Mouse (Mus musculus) lung, adult 2 months (tissue): ENCODE data around the gene Tnnt2. TPM values are rescaled to one million over a fixed set of nuclear protein-coding genes. Genes with fewer than 3 reads are reported as not detected.

Source experiments
- DNase-seq: peaks from one replicate; pipeline ENCODE4 v3.0.0; 2022
- H3K4me1 ChIP-seq: fragments of 200-500 bp; 2 replicates; pipeline ENCODE4 v1.6.1; 2011; ENCODE audit warnings: low read length; ENCODE audit not compliant: control insufficient read depth, insufficient read depth
- H3K4me3 ChIP-seq: fragments of 200-500 bp; replicated peaks from 2 replicates; pipeline ENCODE3; 2011; ENCODE audit warnings: low read depth, mild to moderate bottlenecking, control low read depth, low read length; ENCODE audit errors: extremely low read depth
- CTCF ChIP-seq: fragments of 200-500 bp; IDR thresholded peaks from 2 replicates; pipeline ENCODE4 v1.5.1; 2011; ENCODE audit warnings: mild to moderate bottlenecking, low read length, control low read depth; ENCODE audit not compliant: insufficient read depth
- POLR2A ChIP-seq: fragments of 200-500 bp; IDR thresholded peaks from 2 replicates; pipeline ENCODE4 v1.6.1; 2011; ENCODE audit warnings: low read depth, mild to moderate bottlenecking, control low read depth, low read length, borderline replicate concordance; ENCODE audit errors: extremely low read depth
- WGBS: fragments of 180-500 bp; shearing (Covaris S2); methylation state at CpG from one replicate; pipeline ENCODE4 v1.1.7; 2018; 5-methylcytosine and 5-hydroxymethylcytosine counted together
- polyA plus RNA-seq: library from polyadenylated mRNA; depleted of rRNA; stranded (reverse); fragments of >200 nt; gene quantifications from 2 replicates; pipeline ENCODE4 v1.2.3, GENCODE M21; 2012

The Tnnt2 gene
- polyA plus RNA-seq, 1 experiment, result 74.6 TPM

GRCm38 (mm10) chr1:135840675-135841395, 4.7 kb downstream of the Tnnt2 start:
- Histone ChIP-seq H3K4me1 (no peaks in the 10 kb centered on the region; the same call in 1 of the 2 replicates), H3K4me3 (no peak overlapping the region)
- no peak for TF ChIP-seq POLR2A
- TF ChIP-seq CTCF, result no peak
- WGBS, result 72% methylated on average over 15 of the region's 15 CpGs
- DNase-seq, result no peak

GRCm38 (mm10) chr1:135843519-135844262, 7.5 kb downstream of the Tnnt2 start:
- Histone ChIP-seq H3K4me3 (no peak overlapping the region), H3K4me1 (no peaks in the 10 kb centered on the region; the same call in 1 of the 2 replicates)
- TF ChIP-seq POLR2A, result no peak
- TF ChIP-seq CTCF, result no peak
- DNase-seq, result no peak
- WGBS, result 93% methylated on average over 10 of the region's 10 CpGs

GRCm38 (mm10) chr1:135844481-135844880, 8.3 kb downstream of the Tnnt2 start:
- Histone ChIP-seq H3K4me3 (no peak overlapping the region), H3K4me1 (no peaks in the 10 kb centered on the region; the same call in 1 of the 2 replicates)
- no peak for DNase-seq
- no peak for TF ChIP-seq POLR2A
- no peak for TF ChIP-seq CTCF
- 37% methylated on average over 6 of the region's 6 CpGs for WGBS

GRCm38 (mm10) chr1:135846632-135847031, 10.5 kb downstream of the Tnnt2 start:
- 89% methylated on average over 5 of the region's 5 CpGs for WGBS
- no peak for TF ChIP-seq POLR2A
- no peak for TF ChIP-seq CTCF
- Histone ChIP-seq H3K4me1 (no peaks in the 10 kb centered on the region; the same call in 1 of the 2 replicates), H3K4me3 (no peak overlapping the region)
- no peak for DNase-seq

- no peak overlapping the region for H3K4me3 ChIP-seq
- TF ChIP-seq CTCF (peak; percentile 69), POLR2A (no peak)
- WGBS, result 40% methylated on average over 6 of the region's 6 CpGs
- peak; percentile 29 for DNase-seq
- no peaks in the 10 kb centered on the region; the same call in 1 of the 2 replicates for H3K4me1 ChIP-seq
These were observed 11.0 kb downstream of the Tnnt2 start for GRCm38 (mm10) chr1:135847139-135847562.

GRCm38 (mm10) chr1:135847611-135848351, 11.6 kb downstream of the Tnnt2 start:
- DNase-seq, result no peak

GRCm38 (mm10) chr1:135850722-135851512, 14.8 kb downstream of the Tnnt2 start:
- WGBS, result 70% methylated on average over 12 of the region's 12 CpGs

More at GRCm38 (mm10) chr1:135847611-135848351, 11.6 kb downstream of the Tnnt2 start:
- Histone ChIP-seq H3K4me3 (no peak overlapping the region), H3K4me1 (no peaks in the 10 kb centered on the region; the same call in 1 of the 2 replicates)
- no peak for TF ChIP-seq POLR2A
- no peak for TF ChIP-seq CTCF
- 48% methylated on average over 17 of the region's 17 CpGs for WGBS

GRCm38 (mm10) chr1:135852044-135852756, 16.0 kb downstream of the Tnnt2 start:
- Histone ChIP-seq H3K4me3 (no peak overlapping the region), H3K4me1 (no peaks in the 10 kb centered on the region)
- WGBS, result 57% methylated on average over 13 of the region's 13 CpGs
- no peak for TF ChIP-seq CTCF
- no peak for TF ChIP-seq POLR2A
- DNase-seq, result no peak

More at GRCm38 (mm10) chr1:135850722-135851512, 14.8 kb downstream of the Tnnt2 start:
- TF ChIP-seq POLR2A (no peak), CTCF (peak; percentile 56)
- no peak for DNase-seq
- Histone ChIP-seq H3K4me3 (no peak overlapping the region), H3K4me1 (no peaks in the 10 kb centered on the region)

GRCm38 (mm10) chr1:135853200-135853599, 17.0 kb downstream of the Tnnt2 start:
- no peak for DNase-seq
- TF ChIP-seq POLR2A, result no peak
- TF ChIP-seq CTCF, result no peak
- 94% methylated on average over 4 of the region's 4 CpGs for WGBS

More at GRCm38 (mm10) chr1:135853200-135853599, 17.0 kb downstream of the Tnnt2 start:
- Histone ChIP-seq H3K4me1 (no peaks in the 10 kb centered on the region), H3K4me3 (no peak overlapping the region)
